ENCODE assay signal across 15 mouse cellular contexts in genomic region chr12:73723067-73723466, GRCm38 (mm10).
"Had no signal": no experiment of that assay in that cellular context is flagged by ENCODE, and none has a peak within 500 bp of the region (broad histone marks: within the 10 kb centered on the region; RNA-seq: fewer than 3 reads in every experiment).

No protein-coding gene starts in this region.

- H3K4me3 ChIP-seq: layer of hippocampus, adult 2 months; limb, embryonic 13.5 days; megakaryocyte, embryonic 14.5 days; midbrain, embryonic 15.5 days; neural tube, embryonic 13.5 days had no signal

- H3K36me3 ChIP-seq: limb, embryonic 13.5 days; midbrain, embryonic 15.5 days; neural tube, embryonic 13.5 days had no signal

- H3K27ac ChIP-seq: kidney, postnatal 0 days; layer of hippocampus, adult 2 months; limb, embryonic 13.5 days; liver, embryonic 14.5 days; midbrain, embryonic 15.5 days; neural tube, embryonic 13.5 days had no signal

- H3K9ac ChIP-seq: limb, embryonic 13.5 days; liver, embryonic 14.5 days; midbrain, embryonic 15.5 days; neural tube, embryonic 13.5 days had no signal

- H3K4me1 ChIP-seq: limb, embryonic 13.5 days; megakaryocyte, embryonic 14.5 days; midbrain, embryonic 15.5 days; neural tube, embryonic 13.5 days had no signal

- DNase-seq: kidney, adult 9 months; kidney, postnatal 36 days; left cerebral cortex, postnatal 4 days; lung, adult 18-20 months; right cerebral cortex, postnatal 14 days; thymus, adult 18-20 months; thymus, postnatal 14 days had no signal

- ATAC-seq: midbrain, embryonic 15.5 days had no signal

- H3K27me3 ChIP-seq: limb, embryonic 13.5 days; megakaryocyte, embryonic 14.5 days; midbrain, embryonic 15.5 days had no signal

- H3K4me2 ChIP-seq: limb, embryonic 13.5 days; midbrain, embryonic 11.5 days; midbrain, embryonic 15.5 days; neural tube, embryonic 13.5 days had no signal
